ENCODE assay signal across 21 mouse cellular contexts in genomic region chr5:140081084-140081483, GRCm38 (mm10).
A peak's percentile ranks its signal among the peaks of the same experiment; 100 is the strongest.
DNase-seq lines count a peak whose midpoint lies in the region; ATAC-seq and TF ChIP-seq lines count a peak whose summit lies in the region.
"Had no signal": no experiment of that assay in that cellular context is flagged by ENCODE, and none has a peak within 500 bp of the region (broad histone marks: within the 10 kb centered on the region; RNA-seq: fewer than 3 reads in every experiment).

No protein-coding gene starts in this region.

- no peaks in the 10 kb centered on the region for H3K27me3 ChIP-seq in hindbrain, embryonic 14.5 days (ENCODE audit: control insufficient read depth, insufficient read depth, low read length)
- no peaks in the 10 kb centered on the region for H3K27me3 ChIP-seq in hindbrain, embryonic 11.5 days (ENCODE audit: control insufficient read depth, insufficient read depth, low read length)
- H3K27me3 ChIP-seq in hindbrain, postnatal 0 days (ENCODE audit: insufficient read depth, low read length): no peaks in the 10 kb centered on the region
- H3K27me3 ChIP-seq in neural tube, embryonic 14.5 days (ENCODE audit: control insufficient read depth, insufficient read depth, low read length): no peaks in the 10 kb centered on the region
- H3K27me3 ChIP-seq: CH12.LX; forebrain, embryonic 13.5 days; heart, embryonic 12.5 days; intestine, embryonic 15.5 days; Patski had no signal

- no peaks in the 10 kb centered on the region for H3K9me3 ChIP-seq in hindbrain, embryonic 14.5 days (ENCODE audit: control insufficient read depth, low read length)
- no peaks in the 10 kb centered on the region for H3K9me3 ChIP-seq in hindbrain, embryonic 11.5 days (ENCODE audit: control insufficient read depth, low read length)
- no peaks in the 10 kb centered on the region for H3K9me3 ChIP-seq in hindbrain, postnatal 0 days (ENCODE audit: low read length)
- no peaks in the 10 kb centered on the region for H3K9me3 ChIP-seq in neural tube, embryonic 14.5 days (ENCODE audit: control insufficient read depth, low read length)
- H3K9me3 ChIP-seq: embryonic facial prominence, embryonic 10.5 days; forebrain, embryonic 13.5 days; heart, embryonic 12.5 days; intestine, embryonic 15.5 days had no signal

- 38% methylated on average over 10 of the region's 10 CpGs for WGBS in hindbrain, embryonic 14.5 days
- 65% methylated on average over 10 of the region's 10 CpGs for WGBS in hindbrain, embryonic 11.5 days
- WGBS in hindbrain, postnatal 0 days: 59% methylated on average over 10 of the region's 10 CpGs
- 31% methylated on average over 10 of the region's 10 CpGs for WGBS in neural tube, embryonic 14.5 days

- H3K36me3 ChIP-seq in hindbrain, embryonic 14.5 days (replicated peaks; ENCODE audit: control insufficient read depth, insufficient read depth): no peaks in the 10 kb centered on the region
- 0 out of 2 replicates have a peak, but pooled peaks cover 2% of the 10 kb centered on the region for H3K36me3 ChIP-seq in hindbrain, embryonic 11.5 days (ENCODE audit: control insufficient read depth, insufficient read depth, low read length)
- H3K36me3 ChIP-seq in hindbrain, postnatal 0 days (ENCODE audit: insufficient read depth, low read length): no peaks in the 10 kb centered on the region
- H3K36me3 ChIP-seq in neural tube, embryonic 14.5 days (ENCODE audit: control insufficient read depth, insufficient read depth, low read length): no peaks in the 10 kb centered on the region
- H3K36me3 ChIP-seq: intestine, embryonic 15.5 days had no signal

- H3K4me1 ChIP-seq in hindbrain, embryonic 14.5 days (replicated peaks; ENCODE audit: control insufficient read depth, insufficient read depth, low read length): peaks cover 16% of the 10 kb centered on the region; the same call in 1 of the 2 replicates
- H3K4me1 ChIP-seq in hindbrain, embryonic 11.5 days (replicated peaks; ENCODE audit: control insufficient read depth, insufficient read depth, low read length): no peaks in the 10 kb centered on the region
- H3K4me1 ChIP-seq in hindbrain, postnatal 0 days (ENCODE audit: insufficient read depth, low read length): no peaks in the 10 kb centered on the region
- H3K4me1 ChIP-seq in neural tube, embryonic 14.5 days (ENCODE audit: control insufficient read depth, insufficient read depth, low read length): no peaks in the 10 kb centered on the region
- H3K4me1 ChIP-seq: heart, embryonic 12.5 days; intestine, embryonic 15.5 days had no signal

- H3K27ac ChIP-seq in hindbrain, embryonic 14.5 days: peak overlapping the region; percentile 64; the same call in 1 of the 2 replicates
- no peak overlapping the region for H3K27ac ChIP-seq in hindbrain, embryonic 11.5 days (ENCODE audit: low read depth, low read length)
- H3K27ac ChIP-seq in hindbrain, postnatal 0 days: no peak overlapping the region
- peak overlapping the region; percentile 56 for H3K27ac ChIP-seq in neural tube, embryonic 14.5 days (ENCODE audit: low read depth, low read length)
- H3K27ac ChIP-seq: embryonic facial prominence, embryonic 10.5 days; forebrain, embryonic 13.5 days had no signal

- H3K4me2 ChIP-seq in hindbrain, embryonic 14.5 days (replicated peaks): no peak overlapping the region
- no peak overlapping the region for H3K4me2 ChIP-seq in hindbrain, embryonic 11.5 days (replicated peaks; ENCODE audit: low read depth, low read length)
- no peak overlapping the region for H3K4me2 ChIP-seq in hindbrain, postnatal 0 days (ENCODE audit: low read depth, low read length)
- no peak overlapping the region for H3K4me2 ChIP-seq in neural tube, embryonic 14.5 days (ENCODE audit: low read depth, low read length)
- H3K4me2 ChIP-seq: forebrain, embryonic 13.5 days; heart, embryonic 12.5 days; intestine, embryonic 15.5 days had no signal

- no peak for ATAC-seq in hindbrain, embryonic 14.5 days (ENCODE audit: low FRiP score)
- no peak for ATAC-seq in hindbrain, embryonic 11.5 days (ENCODE audit: low FRiP score)
- ATAC-seq in hindbrain, postnatal 0 days: no peak
- no peak for ATAC-seq in neural tube, embryonic 14.5 days (ENCODE audit: low read depth)
- ATAC-seq: activated CD4-positive, CD25-positive, alpha-beta regulatory T cell, adult 4 months; forebrain, embryonic 13.5 days; forebrain, postnatal 0 days; intestine, embryonic 15.5 days; Patski had no signal

- TF ChIP-seq CTCF in brain, embryonic 14.5 days (IDR thresholded peaks at IDR 0.05; ENCODE audit: borderline replicate concordance, extremely low read depth, insufficient read depth, insufficient read length): no peak
- TF ChIP-seq CTCF in hindbrain, postnatal 0 days (IDR thresholded peaks at IDR 0.05; ENCODE audit: low read depth): no peak

- peak; percentile 51 for DNase-seq in hindbrain, embryonic 14.5 days (ENCODE audit: low spot score)
- DNase-seq in hindbrain, embryonic 11.5 days (ENCODE audit: low spot score): no peak
- DNase-seq in brain, embryonic 14.5 days (ENCODE audit: low read depth): peak; percentile 60
- DNase-seq in hindbrain, postnatal 0 days (ENCODE audit: low spot score): peak; percentile 15
- no peak for DNase-seq in left cerebral cortex, adult 11 months (ENCODE audit: low spot score)
- DNase-seq in kidney, postnatal 14 days: no peak
- DNase-seq in right cerebral cortex, postnatal 36 days (ENCODE audit: low spot score in 2 of 2): no peak
- DNase-seq: adrenal gland, adult 2 months; cerebellum, adult 11-12 months; cerebellum, adult 9-10 months; cerebellum, postnatal 25 days; forebrain, postnatal 0 days; gastrocnemius, postnatal 14 days had no signal

- no peak for TF ChIP-seq POLR2A in brain, embryonic 14.5 days (IDR thresholded peaks at IDR 0.05; ENCODE audit: borderline replicate concordance, extremely low read depth, insufficient read depth, insufficient read length, poor library complexity, severe bottlenecking)

- H3K9ac ChIP-seq in hindbrain, embryonic 14.5 days: no peak overlapping the region
- no peak overlapping the region for H3K9ac ChIP-seq in hindbrain, embryonic 11.5 days (ENCODE audit: low read depth, low read length)
- no peak overlapping the region for H3K9ac ChIP-seq in hindbrain, postnatal 0 days (replicated peaks; ENCODE audit: low read length)
- no peak overlapping the region for H3K9ac ChIP-seq in neural tube, embryonic 14.5 days (replicated peaks; ENCODE audit: low read depth, low read length)
- H3K9ac ChIP-seq: forebrain, embryonic 13.5 days; forebrain, postnatal 0 days; heart, embryonic 12.5 days; intestine, embryonic 15.5 days had no signal

- H3K4me3 ChIP-seq in hindbrain, embryonic 14.5 days (replicated peaks; ENCODE audit: low read length): no peak overlapping the region
- H3K4me3 ChIP-seq in hindbrain, embryonic 11.5 days (ENCODE audit: low read depth, low read length): no peak overlapping the region
- no peak overlapping the region for H3K4me3 ChIP-seq in hindbrain, postnatal 0 days (ENCODE audit: low read length)
- no peak overlapping the region for H3K4me3 ChIP-seq in neural tube, embryonic 14.5 days (ENCODE audit: low read depth, low read length)
- H3K4me3 ChIP-seq: embryonic facial prominence, embryonic 10.5 days; forebrain, embryonic 13.5 days; heart, embryonic 12.5 days; intestine, embryonic 15.5 days had no signal

Comparison
In these comparisons a context has a peak if more than half of its experiments do, and no peak if none do; other contexts are left out.
1. DNase-seq: peak in hindbrain, embryonic 14.5 days (single experiment), brain, embryonic 14.5 days (single experiment) and hindbrain, postnatal 0 days (single experiment); none in hindbrain, embryonic 11.5 days (single experiment), left cerebral cortex, adult 11 months (single experiment), kidney, postnatal 14 days (single experiment) and right cerebral cortex, postnatal 36 days (0 of 2).
2. H3K27ac ChIP-seq: peak in hindbrain, embryonic 14.5 days (single experiment) and neural tube, embryonic 14.5 days (single experiment); none in hindbrain, embryonic 11.5 days (single experiment) and hindbrain, postnatal 0 days (single experiment).